Mouse (Mus musculus) adrenal gland, adult 2 months (tissue): ENCODE measurements around the gene Mmp2. TPM values are rescaled to one million over a fixed set of nuclear protein-coding genes. Genes with fewer than 3 reads are reported as not detected.
"Not testable (repeated sequence)": the region's sequence is repeated elsewhere in the genome, so short reads cannot be mapped to it uniquely, and the experiment has no call there.

Experiments used
- DNase-seq: peaks from one replicate; pipeline ENCODE4 v3.0.0; 2021
- polyA plus RNA-seq: library from polyadenylated mRNA; depleted of rRNA; stranded (reverse); fragments of >200 nt; gene quantifications from 2 replicates; pipeline ENCODE4 v1.2.3, GENCODE M21; 2012
- total RNA-seq, 2 experiments: library from RNA; stranded (reverse); gene quantifications; 2 replicates each; pipeline ENCODE4 v1.2.3; 2021

Mmp2 gene
- total and polyA plus RNA-seq, 3 experiments: 21.6 to 38.8 (median 22.4) TPM

DNA sequence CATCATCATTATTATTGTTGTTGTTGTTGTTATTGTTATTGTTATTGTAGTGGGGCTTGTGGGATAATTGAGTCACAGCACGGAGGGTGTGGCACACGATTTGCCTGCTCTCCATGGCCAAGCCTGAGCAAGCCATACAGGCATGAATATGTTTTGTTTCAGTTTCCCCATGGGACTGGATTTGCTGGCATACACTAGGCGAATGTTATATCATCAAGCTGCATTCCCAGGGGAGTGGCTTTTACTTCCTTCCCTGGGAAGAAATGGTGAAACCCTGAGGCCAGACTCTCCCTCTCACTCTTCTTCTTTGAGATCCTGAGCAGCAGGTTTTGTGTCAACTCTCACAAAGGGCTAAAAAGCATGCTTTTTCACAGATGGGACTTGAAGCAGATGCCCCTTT lies 11.5 kb downstream of the Mmp2 start:
- DNase-seq: no peak

- no peak for DNase-seq
Observed at GRCm38 (mm10) chr8:92839161-92839560, 12.1 kb downstream of the Mmp2 start.

DNA sequence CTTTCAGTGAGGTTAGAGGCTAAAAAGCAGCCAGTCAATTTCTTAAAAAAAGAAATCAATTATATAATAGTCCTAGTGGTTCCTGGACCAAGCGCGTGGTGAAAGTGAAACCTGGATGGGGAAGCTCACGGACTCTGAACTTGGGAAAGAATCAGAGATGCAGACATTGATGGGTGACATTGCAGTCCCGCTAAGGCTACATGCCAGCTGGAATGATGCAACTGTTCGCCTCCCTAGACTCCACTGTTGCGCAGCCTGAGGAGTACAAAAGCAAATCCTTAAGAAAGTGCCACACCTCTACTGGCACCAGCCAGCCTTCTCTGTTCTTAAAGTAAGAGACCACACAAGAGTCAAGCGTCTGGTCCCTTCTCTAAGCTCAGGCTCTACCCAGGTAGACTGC lies 12.8 kb downstream of the Mmp2 start:
- DNase-seq: peak; percentile 52

DNA sequence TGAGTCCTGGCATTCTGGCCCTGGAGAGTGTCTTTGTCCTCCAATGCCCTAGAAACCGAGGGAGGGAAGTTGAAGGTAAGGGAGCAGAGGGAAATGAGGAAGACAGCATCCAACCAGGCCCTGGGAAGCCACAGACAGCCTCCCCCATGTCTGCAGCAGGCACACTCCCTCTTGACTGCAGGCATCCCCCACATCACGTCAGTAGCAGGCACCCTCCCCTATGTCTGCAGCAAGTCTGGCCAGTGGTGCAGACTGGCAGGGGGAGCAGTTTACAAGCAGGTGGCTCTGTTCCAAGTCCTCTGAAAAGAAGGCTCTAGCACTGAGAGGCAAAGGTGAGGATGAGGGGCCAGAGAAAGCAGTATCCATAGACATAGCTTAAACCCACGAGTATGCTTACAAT lies 19.6 kb downstream of the Mmp2 start:
- no peak for DNase-seq

GRCm38 (mm10) chr8:92847299-92847698 lies 20.2 kb downstream of the Mmp2 start:
- DNase-seq: peak; percentile 64

- DNase-seq: peak; percentile 67
Observed at GRCm38 (mm10) chr8:92849261-92849660, 22.2 kb downstream of the Mmp2 start.

- peak; percentile 83 for DNase-seq
Observed at GRCm38 (mm10) chr8:92850239-92850638, 23.1 kb downstream of the Mmp2 start.

DNA sequence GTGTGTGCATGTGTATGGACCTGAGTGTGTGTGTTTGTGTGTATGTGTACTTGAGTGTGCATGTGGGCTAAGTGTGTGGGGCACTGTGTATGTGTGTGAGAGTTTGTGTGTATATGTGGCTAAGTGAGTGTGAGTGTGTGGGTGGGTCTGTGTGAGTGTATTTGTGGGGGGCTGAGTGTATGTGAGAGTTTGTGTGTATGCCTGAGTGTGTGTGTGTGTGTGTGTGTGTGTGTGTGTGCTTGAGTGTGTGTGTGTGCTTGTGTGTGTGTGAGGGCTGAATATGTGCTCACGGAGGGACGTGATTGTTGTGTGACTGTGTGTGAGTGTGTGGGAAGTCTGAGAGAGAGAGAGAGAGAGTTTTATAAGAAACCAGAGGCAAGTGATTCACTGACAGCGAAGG lies 24.3 kb downstream of the Mmp2 start:
- no peak for DNase-seq

DNA sequence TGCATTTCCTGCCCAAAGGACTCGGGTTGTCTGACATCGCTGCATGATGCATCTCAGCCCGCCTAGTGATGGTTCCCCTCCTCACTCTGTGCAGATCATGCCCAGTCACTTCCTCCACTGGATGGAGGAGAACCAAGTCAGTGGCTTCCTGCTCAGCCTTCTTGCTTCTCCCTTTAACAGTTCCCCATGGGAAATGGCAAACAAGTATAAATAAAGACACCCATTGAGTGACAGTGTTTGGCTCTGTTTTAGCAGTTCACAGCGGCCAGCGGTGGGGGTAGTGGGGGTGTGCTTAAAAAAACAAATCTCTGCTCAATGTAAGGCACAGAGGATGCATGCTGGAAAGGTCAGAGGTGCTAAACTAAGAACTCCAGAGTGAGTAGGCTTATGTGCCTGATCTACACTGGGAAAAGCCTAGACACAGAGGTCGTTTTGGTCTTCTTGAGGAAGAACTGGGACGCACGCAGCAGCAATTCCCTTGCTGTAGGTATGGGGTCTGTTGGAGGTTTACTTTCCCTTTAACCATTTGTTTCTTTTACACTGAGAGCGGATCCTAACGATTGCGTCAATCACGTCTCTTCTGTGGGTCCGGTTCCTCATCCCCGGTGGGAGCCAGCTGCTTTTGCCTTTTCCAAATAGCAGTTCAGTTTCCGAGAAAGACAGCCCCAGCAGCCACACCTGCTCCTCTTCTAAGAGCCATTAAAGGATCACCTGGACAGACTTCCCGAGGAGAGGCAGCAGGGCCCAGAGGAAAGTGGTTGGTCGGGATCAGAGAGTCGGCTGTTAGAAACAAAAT lies 26.3 kb downstream of the Mmp2 start:
- DNase-seq: no peak

DNA sequence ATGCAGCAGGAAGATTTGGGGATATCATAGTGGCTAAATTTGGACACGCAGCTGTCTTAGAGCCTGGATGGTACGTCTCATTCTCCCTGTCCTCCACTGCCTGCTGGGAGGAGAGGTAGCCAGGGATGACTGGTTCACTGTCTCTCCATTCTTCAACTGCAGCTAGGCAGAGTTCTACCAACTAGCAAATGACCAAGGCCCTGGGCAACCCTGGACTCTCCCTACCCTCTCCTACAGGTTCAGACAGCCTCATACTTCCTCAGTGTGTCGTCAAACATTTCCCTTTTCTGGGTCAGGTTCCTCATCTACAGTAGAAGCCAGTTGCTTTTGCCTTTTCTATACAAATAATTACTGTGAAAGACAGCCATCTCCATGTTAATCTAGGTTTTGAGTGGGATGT lies 27.6 kb downstream of the Mmp2 start:
- DNase-seq: no peak

DNA sequence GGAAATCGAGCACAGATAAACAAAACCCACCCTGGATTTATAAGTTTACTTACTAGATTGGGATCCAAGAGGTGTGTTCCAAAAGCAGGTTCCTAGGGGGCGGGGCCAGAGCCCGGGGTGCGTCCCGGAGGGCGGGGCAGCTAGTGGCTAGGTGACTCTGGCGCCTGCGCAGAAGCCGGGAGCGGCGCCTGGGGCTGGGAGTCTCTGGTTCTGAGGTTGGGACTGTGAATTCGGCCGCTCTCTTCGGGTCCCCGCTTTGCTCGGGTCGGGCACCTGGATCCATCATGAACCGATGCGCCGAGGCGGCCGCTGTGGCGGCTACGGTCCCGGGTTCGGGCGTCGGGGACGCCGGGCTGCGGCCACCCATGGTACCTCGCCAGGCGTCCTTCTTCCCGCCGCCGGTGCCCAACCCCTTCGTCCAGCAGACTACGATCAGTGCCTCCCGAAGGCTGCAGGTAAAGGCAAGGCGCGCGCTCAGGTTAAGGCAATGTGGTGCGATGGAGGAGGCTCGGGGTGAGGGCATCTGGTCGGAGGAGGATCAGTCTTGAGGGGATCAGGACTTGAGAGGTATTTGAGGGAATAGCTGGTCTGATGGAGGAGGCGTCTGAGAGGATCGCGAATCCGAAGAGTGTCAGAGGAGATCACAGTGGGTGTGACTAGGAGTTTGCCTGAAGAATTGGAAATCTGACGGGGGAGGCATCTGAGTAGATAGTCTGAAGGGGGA lies 28.2 kb downstream of the Mmp2 start, which contains the start of gene Lpcat2:
TSS of gene Lpcat2 (plus strand) at position 169 of the 724 bp plus-strand sequence.
- DNase-seq: peak; percentile 82

- no peak for DNase-seq
Observed at GRCm38 (mm10) chr8:92856273-92856986, 29.3 kb downstream of the Mmp2 start.

GRCm38 (mm10) chr8:92858475-92859182 lies 31.5 kb downstream of the Mmp2 start:
- DNase-seq: no peak

GRCm38 (mm10) chr8:92861977-92862376 lies 34.9 kb downstream of the Mmp2 start:
- no peak for DNase-seq

GRCm38 (mm10) chr8:92870281-92870680 lies 43.2 kb downstream of the Mmp2 start:
- DNase-seq: no peak

- DNase-seq: no peak
Observed at GRCm38 (mm10) chr8:92872063-92872759, 45.1 kb downstream of the Mmp2 start.

- no peak for DNase-seq
Observed at GRCm38 (mm10) chr8:92875795-92876194, 48.7 kb downstream of the Mmp2 start.

GRCm38 (mm10) chr8:92881247-92881646 lies 54.2 kb downstream of the Mmp2 start:
- no peak for DNase-seq

DNA sequence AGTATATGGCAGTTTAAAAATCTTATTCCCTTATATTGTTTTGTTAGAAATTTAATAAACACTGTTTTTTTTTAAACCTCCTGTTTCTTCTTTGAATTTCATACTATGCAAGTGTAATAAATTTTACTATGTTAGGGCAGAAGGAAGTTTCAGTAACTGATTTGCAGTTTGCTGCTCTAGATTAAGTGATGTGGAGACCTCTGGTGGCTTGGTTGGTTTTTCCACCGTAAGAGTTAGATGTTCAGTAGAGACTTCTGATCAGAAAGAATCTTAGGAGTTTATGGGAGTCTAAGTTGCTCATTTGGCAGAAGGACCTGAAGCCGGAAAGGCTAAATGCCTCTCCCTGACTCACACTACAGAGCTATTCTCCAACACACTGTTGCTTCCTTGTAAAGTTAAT lies 56.7 kb downstream of the Mmp2 start:
- no peak for DNase-seq

- not testable (repeated sequence) for DNase-seq
Observed at GRCm38 (mm10) chr8:92892216-92892615, 65.1 kb downstream of the Mmp2 start.

GRCm38 (mm10) chr8:92893870-92894269 lies 66.8 kb downstream of the Mmp2 start:
- no peak for DNase-seq
